ENCODE assay signal across 7 mouse cellular contexts in genomic region chr11:3202231-3202701, GRCm38 (mm10). TPM values are rescaled to one million over a fixed set of nuclear protein-coding genes. Genes with fewer than 3 reads are reported as not detected.
A peak's percentile ranks its signal among the peaks of the same experiment; 100 is the strongest.
DNase-seq lines count a peak whose midpoint lies in the region; ATAC-seq lines count a peak whose summit lies in the region.

Gene Eif4enif1, plus strand, starts transcription at chr11:3202392.

- ATAC-seq in intestine, embryonic 15.5 days, result peak; percentile 88

- no peaks in the 10 kb centered on the region for H3K4me1 ChIP-seq in intestine, embryonic 15.5 days (replicated peaks)
- peaks cover 14% of the 10 kb centered on the region for H3K4me1 ChIP-seq in midbrain, embryonic 10.5 days

- no peaks in the 10 kb centered on the region for H3K27me3 ChIP-seq in intestine, embryonic 15.5 days (replicated peaks)
- H3K27me3 ChIP-seq in midbrain, embryonic 10.5 days (ENCODE audit: low read depth, poor library complexity, severe bottlenecking), result no peaks in the 10 kb centered on the region

- H3K9me3 ChIP-seq in intestine, embryonic 15.5 days, result no peaks in the 10 kb centered on the region
- no peaks in the 10 kb centered on the region for H3K9me3 ChIP-seq in midbrain, embryonic 10.5 days (replicated peaks)

- under 1% methylated on average over 34 of the region's 57 CpGs for WGBS in intestine, embryonic 15.5 days
- under 1% methylated on average over 49 of the region's 57 CpGs for WGBS in midbrain, embryonic 10.5 days

- peak within 1 kb of the TSS; percentile 1; the same call in 1 of the 2 replicates for H3K27ac ChIP-seq in intestine, embryonic 15.5 days
- peak within 1 kb of the TSS; percentile 85 for H3K27ac ChIP-seq in midbrain, embryonic 10.5 days (replicated peaks)

- peak within 1 kb of the TSS; percentile 38 for H3K4me3 ChIP-seq in intestine, embryonic 15.5 days (replicated peaks)
- H3K4me3 ChIP-seq in midbrain, embryonic 10.5 days, result peak within 1 kb of the TSS; percentile 52

- peak; percentile 91 to 92 for DNase-seq in adrenal gland, adult 18-20 months (ENCODE audit: low spot score in 2 of 2)
- DNase-seq in embryo, embryonic 11 days, result peak; percentile 96
- peak; percentile 84 to 95 for DNase-seq in gastrocnemius, postnatal 36 days
- DNase-seq in left cerebral cortex, postnatal 25 days (ENCODE audit: low spot score in 2 of 2), result peak; percentile 92 to 95
- DNase-seq in midbrain, embryonic 10.5 days (ENCODE audit: low spot score), result peak; percentile 94
- peak; percentile 87 for DNase-seq in right cerebral cortex, postnatal 4 days

- 0 out of 2 replicates have a peak, but pooled peaks cover 3% of the 10 kb centered on the region for H3K36me3 ChIP-seq in intestine, embryonic 15.5 days
- H3K36me3 ChIP-seq in midbrain, embryonic 10.5 days, result peaks cover 31% of the 10 kb centered on the region

- H3K9ac ChIP-seq in intestine, embryonic 15.5 days, result peak within 1 kb of the TSS; percentile 34

- intact Hi-C loops in gastrocnemius, postnatal 36 days (cut with DNase I), result no loop called here
- intact Hi-C loops in left cerebral cortex, postnatal 25 days (cut with DNase I), result no loop called here

- H3K4me2 ChIP-seq in intestine, embryonic 15.5 days (replicated peaks), result peak within 1 kb of the TSS; percentile 20

RNA-seq across cellular contexts. Expression of gene Eif4enif1, which starts in this region (rescaled TPM):
- 10 to 100 TPM; 46.4 to 58.8 TPM for total RNA-seq in adrenal gland, adult 18-20 months (2021)
- 10 to 100 TPM; 26.6 to 27.9 TPM for total RNA-seq in gastrocnemius, postnatal 36 days (2021)
- 40.0 and 40.4 TPM in 2 replicates for polyA plus RNA-seq in intestine, embryonic 15.5 days (2015; fragmentation: Nextera tagmentation; extraction: Ambion mirVana)
- 10 to 100 TPM; 68.7 to 71.5 TPM for total RNA-seq in left cerebral cortex, postnatal 25 days (2021)
- polyA plus RNA-seq in midbrain, embryonic 10.5 days (2016; fragmentation: Nextera tagmentation; extraction: Ambion mirVana), result 57.7 and 60.4 TPM in 2 replicates

Comparison
In these comparisons a context has a peak if more than half of its experiments do, and no peak if none do; other contexts are left out.
1. Peak in every context shown above with its lines: DNase-seq, ATAC-seq, H3K4me3 ChIP-seq and H3K27ac ChIP-seq.